Mouse (Mus musculus): ENCODE measurements around the gene Tmtc1. TPM values are rescaled to one million over a fixed set of nuclear protein-coding genes. Genes with fewer than 3 reads are reported as not detected.

Tmtc1 gene
- polyA plus RNA-seq, 1 experiment from 2014 or later: 0.81 TPM

DNA sequence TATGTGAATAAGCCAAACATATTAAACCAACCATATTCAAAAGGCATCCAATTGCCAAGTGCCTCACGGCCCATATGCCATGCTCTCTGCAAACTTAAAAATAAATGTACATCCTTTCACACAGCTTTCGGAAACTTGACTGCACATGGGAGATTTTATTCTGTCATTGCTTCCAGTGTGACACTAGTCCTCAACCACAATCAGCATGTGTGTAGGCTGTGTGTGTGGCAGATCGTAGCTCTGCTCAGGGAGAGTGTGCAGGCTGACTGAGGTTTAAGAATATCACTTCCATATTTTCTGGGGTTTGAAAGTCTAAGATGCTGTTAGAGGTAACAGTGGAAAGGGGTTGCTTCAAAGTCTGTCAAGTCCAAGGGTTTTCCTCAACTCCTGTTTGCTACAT lies 188.1 kb downstream of the Tmtc1 start:
- no peak overlapping the region for H3K4me2 ChIP-seq (replicated peaks; ENCODE audit: low read depth)
- no peaks in the 10 kb centered on the region for H3K27me3 ChIP-seq (replicated peaks; ENCODE audit: control insufficient read depth, insufficient read depth, low read length)
- 80% methylated on average over 3 of the region's 3 CpGs for WGBS
- H3K9me3 ChIP-seq (ENCODE audit: control insufficient read depth): no peaks in the 10 kb centered on the region
- H3K4me1 ChIP-seq (replicated peaks; ENCODE audit: control insufficient read depth, insufficient read depth, low read length): no peaks in the 10 kb centered on the region; the same call in 1 of the 2 replicates
- no peak overlapping the region for H3K27ac ChIP-seq (ENCODE audit: low read depth, low read length)
- no peak overlapping the region for H3K4me3 ChIP-seq (ENCODE audit: low read depth, low read length)
- no peak for ATAC-seq
- H3K9ac ChIP-seq (ENCODE audit: low read depth, low read length): no peak overlapping the region
- no peak for TF ChIP-seq CTCF (IDR thresholded peaks at IDR 0.05; ENCODE audit: low read depth)
- no peaks in the 10 kb centered on the region for H3K36me3 ChIP-seq (ENCODE audit: control insufficient read depth, insufficient read depth)

DNA sequence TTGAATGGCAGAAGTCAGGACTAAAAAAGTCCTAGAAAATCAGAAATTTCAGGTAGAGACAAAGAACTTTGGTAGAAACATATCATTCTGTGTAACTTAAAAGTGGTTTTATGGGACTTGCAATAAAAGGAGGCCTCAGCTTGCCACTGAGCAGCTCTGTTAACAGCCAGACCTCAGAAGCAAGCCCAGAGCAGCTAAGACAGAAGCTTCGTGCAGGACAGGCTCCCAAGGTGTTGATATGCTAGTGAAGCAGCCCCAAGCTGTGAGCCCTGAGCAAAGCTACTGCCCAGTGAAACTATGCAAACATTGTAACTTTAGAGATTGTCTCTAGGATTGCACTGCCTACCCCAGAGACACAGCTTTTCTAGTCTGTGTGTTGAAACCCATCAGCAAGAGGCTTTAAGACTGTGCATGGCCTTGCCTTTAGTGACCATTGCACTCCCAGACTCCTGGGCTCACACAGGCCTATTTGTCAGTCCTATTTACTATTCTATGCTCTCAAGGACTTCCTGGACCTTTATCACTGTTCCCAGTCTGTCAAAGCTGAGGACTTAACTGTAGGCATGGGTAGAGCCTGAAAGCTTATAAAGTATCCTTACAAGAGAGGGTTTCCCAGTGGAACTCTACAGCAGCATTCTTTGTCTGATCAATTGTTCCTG lies 188.7 kb downstream of the Tmtc1 start:
- H3K36me3 ChIP-seq (ENCODE audit: control insufficient read depth, insufficient read depth): no peaks in the 10 kb centered on the region
- H3K4me1 ChIP-seq (replicated peaks; ENCODE audit: control insufficient read depth, insufficient read depth, low read length): no peaks in the 10 kb centered on the region; the same call in 1 of the 2 replicates
- no peak overlapping the region for H3K27ac ChIP-seq (ENCODE audit: low read depth, low read length)
- no peaks in the 10 kb centered on the region for H3K9me3 ChIP-seq (ENCODE audit: control insufficient read depth)
- H3K9ac ChIP-seq (ENCODE audit: low read depth, low read length): no peak overlapping the region
- no peak overlapping the region for H3K4me3 ChIP-seq (ENCODE audit: low read depth, low read length)
- WGBS: 44% methylated on average over 1 of the region's 1 CpGs
- no peak for ATAC-seq
- H3K27me3 ChIP-seq (replicated peaks; ENCODE audit: control insufficient read depth, insufficient read depth, low read length): no peaks in the 10 kb centered on the region
- TF ChIP-seq CTCF (IDR thresholded peaks at IDR 0.05; ENCODE audit: low read depth): no peak
- no peak overlapping the region for H3K4me2 ChIP-seq (replicated peaks; ENCODE audit: low read depth)

DNA sequence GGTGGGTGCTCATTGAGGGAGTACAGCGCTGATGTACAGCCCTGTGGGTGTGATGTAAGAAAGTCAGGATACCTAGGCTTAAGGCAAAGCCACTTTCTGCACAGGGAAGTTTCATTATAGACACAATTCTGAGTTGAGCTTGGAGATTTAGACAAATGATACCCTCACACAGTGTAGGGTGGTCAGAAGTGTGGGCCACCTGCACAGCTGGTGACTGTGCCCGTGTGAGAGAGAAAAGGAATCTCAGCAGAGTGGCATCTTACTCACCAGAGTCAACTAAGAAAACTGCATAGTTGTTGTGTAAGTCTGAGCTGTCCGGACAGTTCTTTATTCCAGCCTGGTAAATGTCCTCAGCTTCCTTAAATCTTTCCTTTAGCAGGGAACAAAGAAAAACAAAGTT lies 195.0 kb downstream of the Tmtc1 start:
- 0 out of 2 replicates have a peak, but pooled peaks cover 4% of the 10 kb centered on the region for H3K36me3 ChIP-seq (ENCODE audit: control insufficient read depth, insufficient read depth)
- no peak for ATAC-seq
- WGBS: 79% methylated on average over 3 of the region's 3 CpGs
- H3K4me3 ChIP-seq (ENCODE audit: low read depth, low read length): no peak overlapping the region
- no peaks in the 10 kb centered on the region for H3K4me1 ChIP-seq (replicated peaks; ENCODE audit: control insufficient read depth, insufficient read depth, low read length)
- TF ChIP-seq CTCF (IDR thresholded peaks at IDR 0.05; ENCODE audit: low read depth): no peak
- H3K27ac ChIP-seq (ENCODE audit: low read depth, low read length): no peak overlapping the region
- no peaks in the 10 kb centered on the region for H3K9me3 ChIP-seq (ENCODE audit: control insufficient read depth)
- H3K4me2 ChIP-seq (replicated peaks; ENCODE audit: low read depth): no peak overlapping the region
- H3K27me3 ChIP-seq (replicated peaks; ENCODE audit: control insufficient read depth, insufficient read depth, low read length): no peaks in the 10 kb centered on the region
- H3K9ac ChIP-seq (ENCODE audit: low read depth, low read length): no peak overlapping the region

DNA sequence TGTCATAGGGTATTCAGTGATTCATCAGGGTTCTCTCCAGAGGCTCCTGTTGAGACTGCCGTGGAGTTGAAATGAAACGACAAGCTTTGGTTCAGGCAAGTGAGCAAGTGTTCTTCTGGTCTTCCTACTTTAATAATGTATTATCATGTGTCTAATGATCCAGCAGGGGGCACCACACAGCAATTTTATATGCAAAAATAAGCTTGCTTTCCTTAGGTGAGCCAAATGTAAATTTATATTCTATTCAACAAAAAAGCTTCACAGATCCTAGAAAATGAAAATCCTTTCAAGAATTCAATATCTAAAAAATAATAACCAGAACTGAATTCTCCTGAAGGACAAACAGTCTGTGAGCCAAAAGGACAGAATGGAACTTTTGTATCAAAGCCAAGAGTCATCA lies 195.6 kb downstream of the Tmtc1 start:
- 17% methylated on average over 2 of the region's 2 CpGs for WGBS
- Histone ChIP-seq H3K27me3 (replicated peaks; ENCODE audit: control insufficient read depth, insufficient read depth, low read length) (no peaks in the 10 kb centered on the region), H3K9ac (ENCODE audit: low read depth, low read length) (no peak overlapping the region), H3K36me3 (ENCODE audit: control insufficient read depth, insufficient read depth) (0 out of 2 replicates have a peak, but pooled peaks cover 4% of the 10 kb centered on the region), H3K9me3 (ENCODE audit: control insufficient read depth) (no peaks in the 10 kb centered on the region), H3K4me1 (replicated peaks; ENCODE audit: control insufficient read depth, insufficient read depth, low read length) (no peaks in the 10 kb centered on the region), H3K4me2 (replicated peaks; ENCODE audit: low read depth) (no peak overlapping the region), H3K27ac (ENCODE audit: low read depth, low read length) (no peak overlapping the region), H3K4me3 (ENCODE audit: low read depth, low read length) (no peak overlapping the region)
- peak; percentile 72 for TF ChIP-seq CTCF (IDR thresholded peaks at IDR 0.05; ENCODE audit: low read depth)
- ATAC-seq: no peak

DNA sequence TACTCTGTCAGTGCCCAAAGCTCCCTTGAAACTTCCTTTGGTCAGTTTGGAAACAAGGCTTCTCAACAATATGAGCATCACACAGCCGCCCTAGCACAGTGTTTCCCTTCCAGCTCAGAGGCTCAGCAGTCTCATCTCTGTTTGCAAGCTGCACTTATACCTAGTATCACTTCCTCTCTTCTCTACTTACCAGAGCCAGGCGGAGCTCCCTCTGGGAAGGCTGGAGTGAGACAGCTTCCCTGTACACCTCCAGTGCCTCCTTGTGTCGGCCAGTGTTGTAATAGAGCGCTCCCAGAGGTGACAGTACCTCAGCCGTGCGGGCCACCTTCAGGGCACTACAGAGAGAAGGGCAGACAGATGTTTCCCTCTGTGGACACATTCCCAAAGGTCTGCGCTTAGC lies 197.6 kb downstream of the Tmtc1 start:
- Histone ChIP-seq H3K9me3 (ENCODE audit: control insufficient read depth) (no peaks in the 10 kb centered on the region), H3K4me1 (replicated peaks; ENCODE audit: control insufficient read depth, insufficient read depth, low read length) (no peaks in the 10 kb centered on the region), H3K36me3 (ENCODE audit: control insufficient read depth, insufficient read depth) (0 out of 2 replicates have a peak, but pooled peaks cover 4% of the 10 kb centered on the region), H3K4me3 (ENCODE audit: low read depth, low read length) (no peak overlapping the region), H3K4me2 (replicated peaks; ENCODE audit: low read depth) (no peak overlapping the region), H3K9ac (ENCODE audit: low read depth, low read length) (no peak overlapping the region), H3K27ac (ENCODE audit: low read depth, low read length) (no peak overlapping the region), H3K27me3 (replicated peaks; ENCODE audit: control insufficient read depth, insufficient read depth, low read length) (no peaks in the 10 kb centered on the region)
- WGBS: 78% methylated on average over 7 of the region's 7 CpGs
- TF ChIP-seq CTCF (IDR thresholded peaks at IDR 0.05; ENCODE audit: low read depth): no peak
- ATAC-seq: no peak

DNA sequence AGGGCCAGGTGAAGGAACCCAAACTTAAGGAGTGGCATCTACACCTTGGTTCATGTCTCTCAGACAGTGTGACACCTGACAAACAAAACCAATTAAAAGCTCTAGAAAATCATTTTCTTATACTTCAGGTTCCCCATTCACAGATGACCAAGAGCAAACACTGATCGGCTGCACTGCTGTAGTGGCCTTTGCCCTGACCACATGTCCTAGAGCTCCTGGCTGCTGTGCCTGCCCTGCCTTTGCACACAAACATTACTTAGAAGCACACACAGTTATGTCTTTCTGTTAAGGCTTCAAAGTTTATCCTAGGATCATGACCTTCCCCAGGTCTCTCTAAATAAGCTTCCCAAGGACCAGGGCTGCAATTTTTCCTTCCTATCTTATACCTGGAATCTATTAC lies 199.4 kb downstream of the Tmtc1 start:
- Histone ChIP-seq H3K27me3 (replicated peaks; ENCODE audit: control insufficient read depth, insufficient read depth, low read length) (no peaks in the 10 kb centered on the region), H3K4me2 (replicated peaks; ENCODE audit: low read depth) (no peak overlapping the region), H3K27ac (ENCODE audit: low read depth, low read length) (no peak overlapping the region), H3K36me3 (ENCODE audit: control insufficient read depth, insufficient read depth) (0 out of 2 replicates have a peak, but pooled peaks cover 4% of the 10 kb centered on the region), H3K9me3 (ENCODE audit: control insufficient read depth) (no peaks in the 10 kb centered on the region), H3K4me3 (ENCODE audit: low read depth, low read length) (no peak overlapping the region), H3K9ac (ENCODE audit: low read depth, low read length) (no peak overlapping the region), H3K4me1 (replicated peaks; ENCODE audit: control insufficient read depth, insufficient read depth, low read length) (no peaks in the 10 kb centered on the region)
- no peak for TF ChIP-seq CTCF (IDR thresholded peaks at IDR 0.05; ENCODE audit: low read depth)
- 38% methylated on average over 1 of the region's 1 CpGs for WGBS
- ATAC-seq: no peak

Measured in intestine, postnatal 0 days (tissue).